Mouse (Mus musculus) left cerebral cortex, adult 9 months (tissue): ENCODE results near the gene Ttf1.
"Not testable (repeated sequence)": the region's sequence is repeated elsewhere in the genome, so short reads cannot be mapped to it uniquely, and the experiment has no call there.

Source experiments
- DNase-seq, 2 experiments: peaks; one replicate each; pipeline ENCODE4 v3.0.0; 2022; ENCODE audit warnings: low spot score in 2 of 2

The Ttf1 gene

DNA sequence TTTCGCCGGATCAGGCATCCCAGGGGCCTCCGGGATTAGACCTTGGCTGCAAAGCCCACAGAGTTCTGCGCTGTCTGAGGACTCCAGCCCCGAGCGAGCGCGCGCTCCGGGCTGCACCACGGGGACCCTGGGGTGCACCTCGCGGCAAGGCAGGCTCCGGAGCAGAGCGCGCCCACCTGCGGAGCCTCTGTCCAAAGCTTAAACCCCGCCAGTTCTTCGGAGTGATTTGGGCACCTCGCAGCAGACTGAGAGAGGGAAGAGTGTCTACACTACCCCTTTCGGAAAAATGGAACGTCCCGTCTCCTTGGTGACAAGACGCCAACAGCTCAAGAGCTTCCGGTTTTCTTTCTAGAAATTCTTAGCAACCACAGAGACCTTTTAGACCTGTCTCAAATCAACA lies 5.1 kb upstream of the Ttf1 start, which contains the start of gene Cfap77:
TSS of gene Cfap77 (minus strand) at position 76 of the 400 bp plus-strand sequence.
- DNase-seq: peak in 1 of 2 experiments; percentile 49

DNA sequence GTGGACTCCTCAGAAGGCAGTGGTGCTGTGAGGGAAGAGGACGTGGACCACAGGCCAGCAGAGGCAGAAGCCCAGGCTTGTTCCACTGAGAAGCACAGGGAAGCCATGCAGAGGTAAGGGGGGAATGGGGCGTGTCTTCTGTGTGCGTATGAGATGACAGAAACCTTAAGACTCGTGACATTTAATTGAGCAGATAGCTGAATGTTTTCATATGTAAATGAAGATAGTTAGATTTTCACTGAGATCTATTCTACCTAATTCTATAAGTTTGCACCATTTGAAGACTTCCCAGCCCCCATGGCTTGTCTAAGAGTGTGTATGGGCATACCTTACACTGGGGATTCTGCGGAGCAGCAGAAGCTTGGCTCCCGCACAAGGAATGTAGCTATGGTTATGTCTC lies 5.7 kb downstream of the Ttf1 start:
- DNase-seq: no peak

DNA sequence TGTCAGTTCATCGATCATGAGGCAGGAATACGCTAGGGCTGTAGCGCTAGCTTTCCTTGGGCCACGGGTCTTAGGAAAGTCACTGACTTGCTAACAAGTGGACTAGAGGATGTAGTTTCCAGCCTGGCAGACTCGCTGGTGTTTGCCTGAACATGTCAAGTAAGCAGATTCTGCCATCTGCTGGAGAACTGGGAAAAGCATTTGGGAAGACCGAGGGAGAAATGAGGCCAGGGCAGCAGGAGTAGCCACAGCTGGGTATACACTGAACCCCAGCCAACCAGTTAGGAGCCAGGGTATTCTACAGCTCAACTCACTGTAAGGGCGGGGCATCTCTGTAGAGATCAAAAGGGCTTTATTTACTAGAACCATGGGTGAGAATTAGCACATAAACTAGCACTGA lies 6.3 kb downstream of the Ttf1 start:
- no peak for DNase-seq

DNA sequence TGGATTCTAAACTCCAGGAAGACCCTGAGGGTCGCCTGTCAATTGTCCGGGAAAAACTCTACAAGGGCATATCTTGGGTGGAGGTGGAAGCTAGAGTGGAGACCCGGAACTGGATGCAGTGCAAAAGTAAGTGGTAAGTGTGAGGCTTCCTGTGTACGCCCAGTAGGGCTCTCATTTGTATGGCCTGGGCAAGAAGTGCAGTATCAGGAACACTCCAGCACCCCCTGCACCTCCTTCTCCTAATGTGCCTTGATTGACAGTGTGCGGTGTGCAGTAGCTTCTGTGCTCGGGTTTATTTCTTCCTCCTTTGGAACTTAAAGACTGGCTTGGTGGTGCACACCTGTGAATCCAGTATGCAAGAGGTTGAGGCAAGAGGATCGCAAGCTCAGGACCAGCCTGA lies 14.6 kb downstream of the Ttf1 start:
- DNase-seq: no peak

DNA sequence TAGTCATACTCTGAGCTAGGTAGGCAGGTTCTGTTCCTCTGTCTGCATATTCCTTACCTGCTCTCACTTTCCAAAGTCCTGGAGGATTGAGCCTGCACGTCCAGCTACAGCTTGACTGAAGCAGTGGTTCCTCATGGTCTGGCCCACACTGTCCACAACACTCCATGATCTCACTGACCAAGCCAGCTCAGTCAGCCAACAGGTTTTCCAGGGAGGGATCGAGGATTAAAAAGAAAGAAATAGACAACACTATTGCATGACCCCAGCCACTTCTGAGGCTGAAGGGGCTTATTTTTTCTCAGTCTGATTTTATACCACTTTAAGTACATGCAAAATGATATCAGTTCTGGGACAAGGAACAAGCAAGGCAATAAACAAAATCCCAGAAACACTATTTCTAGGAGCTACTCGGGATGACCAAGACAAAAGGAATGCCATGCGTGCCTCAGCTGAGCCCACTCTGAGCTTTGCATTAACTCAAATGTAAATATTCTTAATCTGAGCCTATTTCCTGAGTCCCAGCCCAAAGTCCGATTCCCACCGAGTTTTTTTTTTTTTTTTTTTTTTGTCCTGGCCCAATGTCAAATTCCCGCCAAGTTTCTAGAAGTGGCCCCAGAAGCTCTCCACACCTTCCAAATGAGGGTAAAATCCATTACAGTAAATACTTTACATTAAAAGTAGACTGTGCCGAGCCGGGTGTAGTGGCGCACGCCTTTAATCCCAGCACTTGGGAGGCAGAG lies 15.4 kb downstream of the Ttf1 start:
- no peak for DNase-seq

DNA sequence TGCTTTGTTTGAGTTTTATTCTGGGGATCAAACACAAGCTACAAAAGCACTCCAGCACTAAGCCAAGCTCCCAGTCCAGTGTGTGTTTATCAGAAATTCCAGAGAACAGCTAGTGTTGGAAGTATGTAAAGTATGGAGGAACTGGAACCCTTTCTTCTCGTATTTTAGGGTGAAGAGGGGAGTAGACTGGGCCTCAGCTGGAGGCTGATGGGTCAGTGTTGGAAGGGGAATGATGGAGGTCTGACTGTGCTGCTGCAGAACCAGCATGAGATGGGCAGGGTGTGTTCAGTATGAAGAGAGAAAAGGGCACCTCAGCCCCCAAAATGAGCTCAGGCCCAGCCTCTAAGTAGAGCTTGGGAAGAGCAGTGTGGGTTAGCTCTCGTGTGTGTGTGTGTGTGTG lies 16.2 kb downstream of the Ttf1 start:
- no peak for DNase-seq

DNA sequence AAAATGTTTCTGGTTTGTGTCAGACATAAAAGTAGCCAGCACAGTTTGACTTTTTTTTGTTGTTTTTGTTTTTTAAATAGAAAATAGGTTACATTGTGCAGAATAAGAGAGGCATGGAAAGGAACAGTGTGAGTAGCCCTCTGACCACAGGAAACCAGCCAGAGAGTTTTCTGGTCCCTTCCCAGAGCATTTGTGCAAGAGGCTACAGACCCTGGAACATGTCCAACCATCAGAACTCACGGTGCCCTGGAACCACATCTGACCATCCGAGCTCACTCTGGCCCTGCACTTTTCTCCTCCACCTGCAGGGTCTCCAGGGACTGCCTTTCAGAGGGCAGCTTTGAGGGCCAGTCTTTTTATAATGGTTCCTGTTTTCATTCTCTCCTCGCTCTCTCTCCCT lies 21.9 kb downstream of the Ttf1 start:
- DNase-seq: no peak

DNA sequence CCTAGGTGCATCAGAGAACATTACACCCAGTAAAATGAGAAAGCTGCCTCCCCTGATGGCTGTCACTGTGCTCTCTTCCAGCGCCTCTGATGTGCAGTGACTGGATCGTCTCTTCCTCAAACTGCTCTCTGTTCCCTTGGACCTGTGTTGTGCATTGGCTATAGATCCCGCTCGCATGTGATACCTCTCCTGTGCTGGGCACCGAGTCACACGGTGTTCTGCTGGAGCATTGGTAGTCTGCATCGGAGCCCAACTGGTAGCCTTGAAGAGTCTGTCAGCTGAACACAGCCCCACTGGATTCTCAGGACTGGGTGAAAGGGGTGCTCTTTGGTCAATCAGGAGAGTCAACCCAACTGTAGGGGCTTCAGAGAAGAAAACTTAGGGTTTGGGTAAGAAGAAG lies 26.0 kb downstream of the Ttf1 start:
- DNase-seq: no peak

DNA sequence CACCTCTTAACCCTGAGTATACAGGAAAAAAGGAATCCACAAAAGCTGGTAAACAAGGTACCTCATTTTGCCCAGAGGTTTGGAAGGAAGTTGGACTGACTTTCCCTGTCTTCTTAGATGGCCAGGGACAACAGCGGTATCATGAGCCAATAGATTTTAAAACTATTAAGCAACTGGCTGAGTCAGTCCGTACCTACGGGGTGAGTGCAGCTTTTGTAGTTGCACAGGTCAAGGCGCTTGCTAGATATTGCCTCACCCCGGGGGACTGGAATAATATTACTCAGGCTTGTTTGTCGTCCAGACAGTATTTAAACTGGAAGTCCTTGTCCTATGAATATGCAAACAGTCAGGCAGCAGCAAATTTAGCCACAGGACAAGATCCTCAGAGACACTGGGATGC lies 29.2 kb downstream of the Ttf1 start:
- not testable (repeated sequence) for DNase-seq

DNA sequence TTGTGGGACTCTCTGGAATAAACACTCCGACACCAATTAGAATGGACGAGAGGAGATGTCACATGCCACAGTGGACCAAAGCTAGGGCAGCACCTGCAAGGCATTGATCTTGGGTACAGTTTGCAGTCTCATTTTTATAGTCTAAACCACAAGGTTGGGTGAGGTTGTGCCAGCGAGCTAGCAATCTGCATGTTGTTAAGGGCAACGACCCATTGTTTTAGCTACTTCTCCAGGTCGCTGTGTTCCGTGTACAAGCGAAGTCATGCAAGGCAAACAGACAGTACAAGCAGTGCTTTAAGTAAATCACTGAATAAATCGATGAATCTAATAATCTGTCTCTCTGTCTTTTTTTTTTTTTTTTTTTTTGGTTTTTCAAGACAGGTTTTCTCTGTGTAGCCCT lies 35.6 kb downstream of the Ttf1 start:
- DNase-seq: no peak

DNA sequence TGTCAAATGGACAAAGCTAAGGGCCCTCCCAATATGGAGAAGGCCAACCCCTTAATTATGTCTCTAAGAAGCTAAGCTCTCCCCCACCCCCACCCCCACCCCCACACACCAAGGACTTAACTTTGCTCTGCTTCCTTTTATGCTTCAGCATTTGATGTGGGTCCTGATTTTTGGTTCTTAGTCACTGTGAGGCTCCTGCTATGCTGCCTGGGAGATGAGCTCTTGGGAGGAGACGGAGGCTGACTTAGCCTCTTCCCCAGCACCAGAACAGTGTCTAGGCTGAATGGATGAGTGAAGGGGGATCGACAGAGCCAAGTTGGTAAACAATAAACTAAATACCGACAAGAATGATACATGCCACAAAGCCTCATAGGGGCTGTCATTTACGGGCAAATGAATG lies 36.7 kb downstream of the Ttf1 start:
- no peak for DNase-seq

DNA sequence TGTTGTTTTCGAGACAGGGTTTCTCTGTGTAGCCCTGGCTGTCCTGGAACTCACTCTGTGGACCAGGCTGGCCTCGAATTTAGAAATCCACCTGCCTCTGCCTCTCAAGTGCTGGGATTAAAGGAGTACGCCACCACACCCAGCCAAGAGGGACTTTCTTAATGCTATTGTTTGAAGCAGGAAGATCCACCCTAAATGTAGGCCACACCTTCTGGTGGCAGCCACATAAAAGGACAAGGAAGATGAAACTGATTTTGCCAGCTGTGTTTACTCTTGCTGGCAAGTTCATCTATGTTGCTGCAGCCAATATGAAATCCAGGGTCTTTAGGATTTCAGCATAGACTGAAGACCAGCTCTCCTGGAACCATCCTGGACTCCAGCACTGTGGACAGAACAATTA lies 37.4 kb downstream of the Ttf1 start:
- DNase-seq: no peak

DNA sequence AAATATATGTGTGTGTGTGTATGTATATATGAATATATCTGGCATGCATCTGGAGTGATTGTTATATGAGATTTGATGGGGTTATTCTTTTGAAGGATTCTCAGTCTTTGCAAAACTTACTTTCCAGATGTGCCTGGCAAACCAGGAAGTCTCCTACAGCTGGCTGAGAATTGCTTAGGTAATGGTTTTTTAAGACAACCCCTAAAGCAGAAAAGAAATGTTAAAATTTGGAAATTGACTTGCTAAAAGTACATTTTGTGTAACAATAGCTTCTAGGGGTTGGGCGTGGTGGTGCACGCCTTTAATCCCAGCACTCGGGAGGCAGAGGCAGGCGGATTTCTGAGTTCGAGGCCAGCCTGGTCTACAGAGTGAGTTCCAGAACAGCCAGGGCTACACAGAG lies 37.9 kb downstream of the Ttf1 start:
- not testable (repeated sequence) for DNase-seq

DNA sequence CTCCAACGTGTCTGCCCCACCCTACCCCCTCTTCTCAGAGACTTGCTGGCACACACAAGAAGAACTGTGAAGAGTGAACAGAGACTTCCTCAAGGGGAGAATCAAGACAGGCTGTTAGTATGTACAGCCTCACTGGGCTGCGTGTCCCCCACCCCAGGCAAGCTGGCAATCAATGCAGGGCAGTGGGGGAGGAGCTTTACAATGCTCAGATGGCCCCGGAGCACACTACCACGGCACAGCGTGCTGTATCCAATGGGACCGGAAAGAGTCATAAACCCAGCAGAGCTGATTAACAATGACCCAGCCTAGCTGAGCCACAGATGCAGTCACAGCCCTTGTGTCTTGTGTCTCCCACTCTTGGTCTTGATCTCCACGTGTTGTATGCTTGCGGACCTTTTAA lies 38.7 kb downstream of the Ttf1 start:
- no peak for DNase-seq

DNA sequence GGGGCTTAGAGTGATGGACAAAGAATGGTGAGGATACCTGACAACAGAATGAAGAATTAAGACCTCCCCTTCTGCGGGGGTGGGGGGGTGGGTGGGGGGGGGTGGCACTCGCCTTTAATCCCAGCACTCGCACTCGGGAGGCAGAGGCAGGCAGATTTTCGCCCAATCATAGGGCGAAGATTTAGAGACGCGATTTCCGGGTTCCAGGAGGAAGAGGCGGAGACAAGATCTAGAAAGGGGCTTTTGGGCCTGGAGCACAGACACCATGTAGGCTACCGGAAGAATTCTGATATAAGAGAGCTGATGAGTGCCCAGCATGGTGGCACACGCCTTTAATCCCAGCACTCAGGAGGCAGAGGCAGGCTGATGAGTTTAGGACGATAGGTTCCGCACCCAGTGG lies 39.6 kb downstream of the Ttf1 start:
- DNase-seq: no peak

DNA sequence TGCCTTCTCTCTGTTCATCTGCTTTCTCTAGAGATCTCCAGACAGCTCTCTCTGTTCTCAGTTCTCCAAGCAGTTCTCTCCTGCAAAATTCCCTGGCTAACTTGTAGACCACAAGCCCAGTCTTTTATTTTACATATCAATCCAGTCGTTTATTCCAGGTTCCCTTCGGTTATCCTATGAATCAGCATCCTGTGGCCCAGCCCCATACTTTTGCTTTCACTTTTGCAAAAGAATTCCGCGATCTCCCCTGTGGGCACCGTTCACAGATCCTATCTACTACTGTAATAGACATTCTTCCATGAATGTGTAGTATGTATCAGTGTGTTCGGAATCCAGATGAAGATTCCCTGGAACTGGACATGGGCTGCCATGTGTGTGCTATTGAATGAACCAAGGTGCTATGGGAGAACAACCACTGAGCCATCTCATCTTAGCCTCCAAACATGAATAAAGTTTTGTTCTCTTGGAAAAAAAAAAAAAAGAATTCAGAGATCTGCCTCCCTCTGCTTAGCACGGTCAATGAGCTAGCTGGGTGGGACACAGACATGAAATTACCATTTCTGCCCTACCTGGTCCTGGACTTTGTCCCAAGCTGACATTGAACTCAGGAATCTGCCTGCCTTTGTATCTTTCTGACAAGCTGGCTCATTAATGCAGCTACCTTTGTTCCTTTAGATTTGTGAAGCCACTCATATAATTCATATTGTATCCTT lies 40.9 kb downstream of the Ttf1 start:
- no peak for DNase-seq

DNA sequence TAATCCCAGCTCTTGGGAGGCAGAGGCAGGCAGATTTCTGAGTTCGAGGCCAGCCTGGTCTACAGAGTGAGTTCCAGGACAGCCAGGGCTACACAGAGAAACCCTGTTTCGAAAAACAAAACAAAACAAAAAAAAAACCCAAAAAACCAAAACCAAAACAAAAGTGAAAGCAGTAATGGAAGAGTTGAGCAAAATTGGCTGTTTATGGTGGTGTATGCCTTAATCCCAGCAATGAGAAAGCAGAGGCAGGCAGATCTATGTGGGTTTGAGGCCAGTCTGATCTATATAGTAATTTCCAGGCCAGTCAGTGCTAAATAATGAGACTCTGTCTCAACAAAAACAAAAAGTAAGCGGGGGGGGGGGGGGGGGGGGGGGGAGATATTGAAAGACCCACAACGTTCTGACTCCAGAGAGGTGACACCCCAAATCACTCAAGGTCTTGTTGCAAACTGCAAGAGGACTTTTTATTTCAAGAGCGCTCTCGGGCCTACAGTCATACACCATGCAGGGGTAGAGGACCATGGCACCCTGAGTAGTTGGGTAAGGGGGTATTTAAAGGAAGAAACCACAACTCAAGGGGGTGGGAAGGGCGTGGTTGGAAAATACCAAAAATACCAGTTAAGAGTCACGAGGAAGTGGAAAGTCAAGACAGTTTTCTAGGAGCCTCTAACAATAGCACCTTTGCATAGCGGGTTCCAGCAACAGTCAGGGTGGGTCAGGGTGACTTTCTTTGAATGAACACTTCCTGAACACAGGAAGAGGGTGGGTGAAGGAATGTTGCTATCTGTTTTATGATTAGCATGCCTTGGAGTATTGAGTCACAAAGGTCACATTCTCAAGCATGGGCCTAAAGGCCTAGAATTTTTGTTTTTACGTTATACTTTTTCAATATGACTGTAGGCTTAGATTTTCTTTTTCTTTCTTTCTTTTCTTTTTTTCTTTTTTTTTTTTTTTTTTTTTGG lies 42.6 kb downstream of the Ttf1 start:
- DNase-seq: not testable (repeated sequence)

DNA sequence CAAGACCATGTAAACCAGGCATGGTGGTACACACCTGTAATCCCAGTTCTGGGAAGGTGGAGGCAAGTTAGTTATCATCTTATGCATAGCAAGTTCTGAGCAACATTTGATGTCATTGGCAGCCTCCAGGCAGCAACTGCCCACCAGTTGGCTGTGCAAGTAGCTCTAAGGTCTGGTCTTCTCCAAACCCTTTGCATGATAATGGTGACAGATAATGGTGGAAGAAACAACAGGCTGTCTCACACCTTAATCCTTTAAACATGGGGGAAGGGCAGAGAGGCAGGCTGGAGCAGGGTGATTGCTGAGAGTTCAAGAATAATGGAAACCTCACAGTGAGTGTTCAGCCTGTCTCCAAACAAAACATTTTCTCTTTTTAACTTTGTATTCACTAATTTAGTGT lies 60.9 kb downstream of the Ttf1 start:
- DNase-seq: no peak

DNA sequence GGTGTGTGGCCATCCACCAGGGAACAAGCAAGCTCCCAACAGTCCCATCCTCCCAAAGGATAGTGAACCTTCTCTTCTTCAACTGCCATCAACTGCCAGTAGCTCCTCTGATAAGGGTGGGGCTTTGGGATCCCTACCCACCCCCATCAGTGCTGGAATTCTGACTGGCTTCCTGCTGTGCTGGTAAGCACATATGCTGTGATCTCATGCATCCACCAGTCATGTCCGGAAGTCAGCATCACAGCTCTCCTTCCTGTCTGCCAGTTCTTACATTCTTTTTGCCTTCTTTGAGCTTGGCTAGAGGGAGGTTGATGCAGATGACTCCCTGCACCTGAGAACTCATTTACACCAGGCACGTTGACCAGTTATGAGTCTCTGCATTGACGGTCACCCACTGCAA lies 62.4 kb downstream of the Ttf1 start:
- DNase-seq: no peak

DNA sequence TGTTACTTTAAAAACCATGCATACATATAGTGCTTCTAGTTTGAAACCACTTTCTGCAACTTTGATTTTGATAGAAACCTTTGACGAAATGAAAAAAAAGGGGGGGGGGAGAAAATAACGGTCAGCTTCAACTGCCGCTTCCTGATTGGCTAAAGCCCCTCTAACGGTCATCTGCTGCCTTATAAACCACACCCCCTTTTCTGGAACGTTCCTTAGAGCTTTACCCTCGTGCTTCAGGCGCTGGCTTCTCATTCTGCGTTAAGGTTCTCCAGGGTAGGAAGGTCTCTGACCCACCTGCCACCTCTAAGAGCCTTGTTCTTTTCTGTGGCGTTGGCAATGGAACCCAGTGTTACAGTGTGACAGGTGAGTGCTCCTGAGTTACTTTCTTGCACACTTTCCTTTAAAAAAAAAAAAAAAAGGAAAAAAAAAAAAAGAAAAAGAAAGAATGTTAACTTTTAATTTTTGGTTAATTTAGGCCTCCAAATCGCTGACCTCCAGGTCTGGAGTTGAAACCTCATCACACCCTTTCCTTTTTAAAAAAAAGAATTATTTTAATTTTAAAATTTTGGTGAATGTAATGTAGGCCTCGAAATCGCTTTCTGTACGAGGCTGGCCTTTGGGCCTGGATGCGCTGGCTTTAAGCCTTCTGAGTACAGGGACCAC lies 64.0 kb downstream of the Ttf1 start, which contains the start of gene Setx:
TSS of gene Setx (plus strand) at position 275 of the 663 bp plus-strand sequence.
- no peak for DNase-seq

DNA sequence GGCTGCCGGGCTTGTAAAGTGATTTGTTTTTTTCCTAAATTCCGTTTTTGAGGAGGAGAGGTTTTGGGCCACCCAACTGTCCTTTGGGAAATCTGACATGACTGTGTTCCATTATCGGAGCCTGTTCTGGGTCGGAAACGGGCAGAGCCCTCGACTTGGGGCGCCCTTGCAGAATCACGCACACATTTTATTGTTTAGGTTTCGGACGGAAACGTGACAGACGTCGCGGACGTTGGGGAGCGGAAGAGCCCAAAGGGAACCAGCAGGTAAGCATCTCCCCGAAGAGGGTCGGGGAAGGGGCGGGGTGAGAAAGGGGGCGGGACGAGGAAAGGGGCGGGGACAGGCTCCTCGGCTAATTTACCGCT lies 64.5 kb downstream of the Ttf1 start:
- no peak for DNase-seq
